Mouse (Mus musculus): Measurements from ENCODE around the gene Fam169a.

DNA sequence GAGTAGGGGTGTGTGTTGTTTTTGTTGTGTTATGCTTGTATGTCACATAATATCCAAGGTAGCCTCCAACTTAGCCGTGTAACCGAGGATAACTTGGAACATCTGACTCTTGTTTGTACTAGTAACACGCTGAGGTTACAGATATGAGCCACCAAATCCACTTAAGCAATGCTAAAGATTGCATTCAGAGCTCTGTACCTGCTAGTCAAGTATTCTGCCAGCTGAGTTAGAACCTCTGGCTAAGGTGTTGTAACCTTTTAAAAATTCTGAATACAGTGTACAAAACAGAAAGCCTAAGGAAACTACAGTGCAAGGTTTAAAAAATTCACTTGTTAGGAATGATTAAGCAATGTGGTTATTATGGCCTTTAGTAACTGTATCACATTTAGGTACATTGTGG, 13.5 kb downstream of the Fam169a start:
- TF ChIP-seq EP300 (IDR thresholded peaks at IDR 0.05; ENCODE audit: low read depth) (no peak), CTCF (IDR thresholded peaks at IDR 0.05; ENCODE audit: low read depth) (no peak)
